Mouse (Mus musculus): ENCODE measurements around the gene Pin1. TPM values are rescaled to one million over a fixed set of nuclear protein-coding genes. Genes with fewer than 3 reads are reported as not detected.

Gene Pin1
- polyA plus RNA-seq, 1 experiment from 2014 or later = 62.4 TPM

DNA sequence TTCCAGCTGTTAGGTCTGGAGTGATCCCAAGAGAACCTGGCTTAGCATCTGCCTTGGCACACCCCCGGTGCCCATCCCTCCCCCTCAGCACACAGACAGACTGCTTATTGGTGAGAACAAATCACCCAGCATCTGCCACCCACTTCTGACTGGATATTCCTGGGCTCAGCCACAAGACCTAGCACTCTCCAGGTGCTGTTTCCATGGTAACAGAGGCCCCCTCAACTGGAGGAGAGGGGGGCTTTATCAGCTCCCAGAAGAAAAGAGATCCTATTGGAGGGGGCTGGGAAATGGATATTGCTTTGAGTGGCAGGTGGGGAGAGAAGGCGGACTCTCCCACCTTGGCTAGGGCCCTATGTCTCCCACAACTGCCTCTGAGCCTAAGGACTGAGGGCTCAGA lies 12.1 kb downstream of the Pin1 start:
- 0 out of 2 replicates have a peak overlapping the region, but pooled peaks have one; percentile 14 for H3K9ac ChIP-seq (replicated peaks)
- H3K9me3 ChIP-seq = no peaks in the 10 kb centered on the region
- ATAC-seq (replicated peaks) = peak; percentile 60
- no peak overlapping the region for H3K4me3 ChIP-seq
- peaks cover 46% of the 10 kb centered on the region for H3K4me1 ChIP-seq
- H3K4me2 ChIP-seq (replicated peaks) = no peak overlapping the region
- peaks cover 33% of the 10 kb centered on the region for H3K36me3 ChIP-seq
- WGBS = 58% methylated on average over 2 of the region's 2 CpGs
- H3K27ac ChIP-seq (replicated peaks) = peak overlapping the region; percentile 85
- no peaks in the 10 kb centered on the region for H3K27me3 ChIP-seq

DNA sequence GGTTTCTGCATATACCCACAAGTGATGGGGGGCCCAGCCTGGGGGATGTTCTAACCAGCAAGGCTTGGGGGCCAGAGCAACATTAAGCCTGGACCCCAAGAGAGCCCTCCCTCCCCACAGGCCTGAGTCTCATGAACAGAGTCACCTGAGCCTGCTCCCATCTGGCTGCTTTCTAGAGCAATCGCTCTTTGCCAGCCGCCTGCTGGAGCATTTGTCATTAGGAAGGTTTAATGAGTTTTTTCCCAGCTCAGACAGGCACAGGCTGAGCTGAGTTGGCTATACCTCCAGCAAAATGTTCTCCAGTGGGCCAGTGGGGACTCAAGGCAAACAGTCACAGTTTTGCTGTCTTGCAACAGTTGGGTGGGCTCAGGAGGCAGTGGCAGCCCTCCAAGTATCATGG lies 12.5 kb downstream of the Pin1 start:
- no peak overlapping the region for H3K4me3 ChIP-seq
- peak overlapping the region; percentile 85 for H3K27ac ChIP-seq (replicated peaks)
- peaks cover 29% of the 10 kb centered on the region for H3K36me3 ChIP-seq
- H3K27me3 ChIP-seq = no peaks in the 10 kb centered on the region
- peak overlapping the region; percentile 14; the same call in 1 of the 2 replicates for H3K9ac ChIP-seq (replicated peaks)
- no peak overlapping the region for H3K4me2 ChIP-seq (replicated peaks)
- WGBS = 47% methylated on average over 2 of the region's 2 CpGs
- no peak; the same call in 1 of the 2 replicates for ATAC-seq (replicated peaks)
- H3K4me1 ChIP-seq = peaks cover 46% of the 10 kb centered on the region
- H3K9me3 ChIP-seq = no peaks in the 10 kb centered on the region

DNA sequence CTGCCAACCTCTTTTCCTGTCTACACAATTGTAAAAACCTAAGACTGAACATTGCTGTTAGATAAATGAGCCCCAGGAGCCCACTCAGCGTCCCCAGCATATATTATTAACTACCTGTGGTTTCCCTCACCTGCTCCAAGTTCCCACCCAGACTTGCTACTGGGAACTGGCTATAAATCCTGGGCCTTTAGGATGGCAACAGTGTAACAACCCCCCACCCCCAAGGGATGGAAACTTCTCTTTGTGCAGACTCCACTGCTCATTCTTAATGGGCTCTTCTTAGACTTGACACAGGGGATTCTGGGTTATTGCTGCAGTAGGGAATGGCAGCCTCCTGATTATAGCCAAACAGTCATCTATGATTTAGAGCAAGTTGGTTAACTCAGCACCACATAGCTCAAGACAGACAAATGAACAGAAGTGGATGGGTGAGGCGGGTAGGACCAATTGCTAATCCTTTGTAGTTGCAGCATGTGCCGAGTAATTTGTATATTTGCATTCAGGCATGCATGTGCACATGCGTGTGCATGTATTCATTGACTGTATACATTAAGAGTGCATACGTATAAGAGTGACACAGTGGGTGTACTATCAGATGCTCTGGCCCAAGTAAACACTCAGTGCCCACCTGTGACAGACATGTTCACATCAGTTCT lies 13.2 kb downstream of the Pin1 start:
- 68% methylated on average over 5 of the region's 5 CpGs for WGBS
- H3K36me3 ChIP-seq = peaks cover 27% of the 10 kb centered on the region
- no peaks in the 10 kb centered on the region for H3K27me3 ChIP-seq
- no peaks in the 10 kb centered on the region for H3K9me3 ChIP-seq
- no peak overlapping the region for H3K9ac ChIP-seq (replicated peaks)
- ATAC-seq (replicated peaks) = no peak
- H3K4me1 ChIP-seq = peaks cover 46% of the 10 kb centered on the region
- H3K4me2 ChIP-seq (replicated peaks) = no peak overlapping the region
- H3K4me3 ChIP-seq = no peak overlapping the region
- peak overlapping the region; percentile 85 for H3K27ac ChIP-seq (replicated peaks)

DNA sequence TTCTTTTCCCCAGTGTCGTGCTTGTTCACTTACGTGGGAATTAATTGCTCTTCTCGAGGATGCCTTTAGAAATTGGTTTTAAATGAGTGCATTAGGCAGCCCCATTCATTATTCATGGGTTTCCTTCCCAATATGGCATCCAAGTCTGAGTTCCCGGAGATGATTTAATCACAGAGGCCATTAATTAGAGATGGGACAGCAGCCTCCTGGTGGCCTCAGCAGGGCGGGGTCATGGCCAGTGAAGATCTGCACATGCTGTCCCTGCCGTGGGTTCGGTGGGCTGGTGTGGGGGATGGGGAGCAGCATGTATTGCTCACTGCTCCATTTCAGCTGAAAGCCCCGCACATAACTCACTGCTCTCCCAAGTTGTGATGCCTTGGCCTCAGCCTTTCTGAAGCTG lies 14.0 kb downstream of the Pin1 start:
- 4% methylated on average over 8 of the region's 8 CpGs for WGBS
- H3K27ac ChIP-seq (replicated peaks) = peak overlapping the region; percentile 85
- H3K9ac ChIP-seq (replicated peaks) = no peak overlapping the region
- H3K4me1 ChIP-seq = peaks cover 46% of the 10 kb centered on the region
- H3K4me3 ChIP-seq = no peak overlapping the region
- peaks cover 28% of the 10 kb centered on the region for H3K36me3 ChIP-seq
- H3K27me3 ChIP-seq = no peaks in the 10 kb centered on the region
- 0 out of 2 replicates have a peak, but pooled peaks have one; percentile 4 for ATAC-seq (replicated peaks)
- H3K9me3 ChIP-seq = no peaks in the 10 kb centered on the region
- H3K4me2 ChIP-seq (replicated peaks) = no peak overlapping the region

DNA sequence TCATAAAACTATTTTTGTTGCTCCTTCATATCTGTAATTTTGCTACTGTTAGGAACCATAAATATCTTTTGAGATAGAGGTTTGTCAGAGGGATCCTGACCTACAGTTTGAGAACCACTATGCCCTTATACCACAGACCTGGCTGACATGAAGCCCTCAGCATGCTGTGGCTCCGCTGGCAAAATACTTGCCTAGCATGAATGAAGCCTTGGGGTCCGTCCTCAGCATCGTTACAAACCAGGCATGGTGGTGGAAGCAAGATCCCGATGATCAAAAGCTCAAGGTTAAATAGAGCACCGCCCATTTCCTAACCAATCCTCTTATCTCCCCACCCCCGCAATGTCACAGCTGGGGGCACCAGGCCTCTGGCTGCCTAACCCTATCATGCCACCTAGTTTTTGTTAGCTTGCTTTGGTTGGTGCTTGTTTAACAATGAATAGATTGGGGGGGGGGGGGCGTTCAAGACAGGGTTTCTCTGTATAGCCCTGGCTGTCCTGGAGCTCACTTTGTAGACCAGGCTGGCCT lies 14.7 kb downstream of the Pin1 start:
- no peak for ATAC-seq (replicated peaks)
- peaks cover 27% of the 10 kb centered on the region for H3K36me3 ChIP-seq
- H3K4me1 ChIP-seq = peaks cover 46% of the 10 kb centered on the region
- no peak overlapping the region for H3K4me3 ChIP-seq
- H3K9ac ChIP-seq (replicated peaks) = no peak overlapping the region
- no peak overlapping the region for H3K4me2 ChIP-seq (replicated peaks)
- no peak overlapping the region for H3K27ac ChIP-seq (replicated peaks)
- no peaks in the 10 kb centered on the region for H3K27me3 ChIP-seq
- 14% methylated on average over 7 of the region's 7 CpGs for WGBS
- no peaks in the 10 kb centered on the region for H3K9me3 ChIP-seq

DNA sequence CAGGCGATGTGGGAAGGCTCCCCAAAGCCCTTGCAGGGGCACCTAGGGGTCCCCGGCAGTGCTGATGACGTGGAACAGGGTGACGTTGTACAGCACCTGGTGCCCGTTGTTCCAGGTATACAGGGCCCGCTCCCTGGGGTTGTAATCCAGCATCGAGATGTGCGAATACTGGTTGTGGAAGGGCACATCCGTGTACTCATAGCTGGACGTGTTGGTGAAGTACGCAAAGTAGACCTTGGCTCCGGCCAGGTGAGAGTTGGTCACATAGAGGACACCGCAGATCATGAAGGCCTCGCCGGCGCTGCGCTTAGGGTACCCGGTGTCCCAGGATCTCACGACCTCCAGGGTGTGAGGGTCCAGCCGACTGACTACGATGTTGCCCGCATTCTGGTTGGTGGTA lies 16.2 kb downstream of the Pin1 start:
- Histone ChIP-seq H3K9me3 (no peaks in the 10 kb centered on the region), H3K9ac (replicated peaks) (no peak overlapping the region), H3K27me3 (no peaks in the 10 kb centered on the region), H3K4me3 (no peak overlapping the region), H3K27ac (replicated peaks) (no peak overlapping the region), H3K4me2 (replicated peaks) (no peak overlapping the region), H3K4me1 (peaks cover 36% of the 10 kb centered on the region), H3K36me3 (peaks cover 13% of the 10 kb centered on the region)
- no peak for ATAC-seq (replicated peaks)
- 93% methylated on average over 22 of the region's 22 CpGs for WGBS

DNA sequence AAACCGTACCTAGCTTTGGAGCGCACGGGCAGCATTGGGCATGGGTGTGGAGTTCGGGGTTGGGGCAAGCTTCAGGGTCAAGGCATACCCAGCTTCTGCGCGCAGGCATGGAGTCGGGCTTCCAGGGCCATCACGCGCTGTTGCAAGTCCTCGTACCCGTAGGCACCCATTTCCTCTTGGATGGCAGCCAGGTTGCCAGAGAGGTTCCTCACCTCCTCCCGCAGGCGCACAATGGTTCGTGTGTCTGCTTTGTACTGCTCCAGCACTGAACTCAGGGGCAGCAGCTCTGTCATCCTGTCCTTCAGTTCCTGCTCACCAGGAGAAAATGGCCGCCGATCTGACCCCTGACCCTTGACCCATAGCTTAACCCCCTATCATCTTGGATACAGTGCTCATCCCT lies 20.2 kb downstream of the Pin1 start:
- Histone ChIP-seq H3K27me3 (no peaks in the 10 kb centered on the region), H3K4me1 (no peaks in the 10 kb centered on the region), H3K9ac (replicated peaks) (no peak overlapping the region), H3K4me3 (no peak overlapping the region), H3K27ac (replicated peaks) (no peak overlapping the region), H3K9me3 (no peaks in the 10 kb centered on the region), H3K36me3 (peaks cover 9% of the 10 kb centered on the region; the same call in 1 of the 2 replicates), H3K4me2 (replicated peaks) (no peak overlapping the region)
- 83% methylated on average over 16 of the region's 16 CpGs for WGBS
- no peak for ATAC-seq (replicated peaks)

DNA sequence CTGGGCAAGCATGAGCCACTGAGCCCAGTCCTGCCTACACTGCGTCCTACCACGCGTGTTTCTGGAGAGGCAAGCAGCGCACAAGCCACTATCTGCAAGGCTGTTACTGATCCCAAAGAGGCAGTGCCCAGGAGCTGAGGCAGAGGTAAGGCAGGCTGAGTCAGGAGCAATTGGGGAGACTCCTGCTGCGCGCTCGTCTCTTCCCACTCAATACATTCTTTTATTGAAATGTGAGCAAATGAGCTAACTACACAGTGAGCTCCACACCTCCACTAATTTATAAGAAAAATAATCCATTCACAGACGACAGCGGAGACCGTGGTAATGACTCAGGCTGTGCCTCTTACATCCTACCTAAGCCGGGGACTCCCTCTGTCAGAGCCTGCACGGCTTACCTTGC lies 26.0 kb downstream of the Pin1 start:
- Histone ChIP-seq H3K9me3 (no peaks in the 10 kb centered on the region), H3K4me3 (no peak overlapping the region), H3K27me3 (no peaks in the 10 kb centered on the region), H3K36me3 (no peaks in the 10 kb centered on the region), H3K4me2 (replicated peaks) (no peak overlapping the region), H3K9ac (replicated peaks) (no peak overlapping the region), H3K4me1 (peaks cover 23% of the 10 kb centered on the region), H3K27ac (replicated peaks) (no peak overlapping the region)
- ATAC-seq (replicated peaks) = no peak
- WGBS = 77% methylated on average over 12 of the region's 12 CpGs

DNA sequence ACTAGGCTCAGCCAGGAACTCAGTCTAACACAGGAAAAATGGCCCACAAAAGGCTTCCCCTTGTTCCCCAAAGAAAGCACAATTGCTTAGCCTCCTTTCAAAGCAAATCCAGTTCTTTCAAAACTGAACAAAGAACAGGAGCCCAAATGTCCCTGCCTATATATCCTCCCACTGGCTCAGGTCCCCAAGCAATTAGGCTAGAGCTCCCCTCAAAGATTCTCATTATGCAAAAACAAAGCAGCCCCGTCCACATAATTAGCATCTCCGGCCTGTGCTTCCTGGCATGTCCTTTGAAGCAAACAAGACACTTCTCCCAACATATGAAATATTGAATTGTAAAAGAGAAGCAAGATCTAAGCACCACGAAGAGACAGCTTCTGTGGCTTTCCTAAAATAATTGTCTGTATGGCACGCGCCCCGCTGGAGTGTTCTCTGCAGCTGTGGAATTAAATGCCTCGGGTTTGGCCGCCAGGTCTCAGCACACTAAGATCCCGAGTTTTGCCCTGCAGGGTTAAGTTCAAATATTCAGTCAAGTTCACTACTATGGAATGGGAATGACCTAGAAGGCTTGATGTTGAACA lies 28.6 kb downstream of the Pin1 start:
- H3K27ac ChIP-seq (replicated peaks) = peak overlapping the region; percentile 72
- no peaks in the 10 kb centered on the region for H3K9me3 ChIP-seq
- H3K36me3 ChIP-seq = no peaks in the 10 kb centered on the region
- 20% methylated on average over 9 of the region's 9 CpGs for WGBS
- no peaks in the 10 kb centered on the region for H3K27me3 ChIP-seq
- no peak overlapping the region for H3K4me3 ChIP-seq
- H3K9ac ChIP-seq (replicated peaks) = no peak overlapping the region
- H3K4me2 ChIP-seq (replicated peaks) = no peak overlapping the region
- ATAC-seq (replicated peaks) = no peak
- H3K4me1 ChIP-seq = peaks cover 27% of the 10 kb centered on the region

DNA sequence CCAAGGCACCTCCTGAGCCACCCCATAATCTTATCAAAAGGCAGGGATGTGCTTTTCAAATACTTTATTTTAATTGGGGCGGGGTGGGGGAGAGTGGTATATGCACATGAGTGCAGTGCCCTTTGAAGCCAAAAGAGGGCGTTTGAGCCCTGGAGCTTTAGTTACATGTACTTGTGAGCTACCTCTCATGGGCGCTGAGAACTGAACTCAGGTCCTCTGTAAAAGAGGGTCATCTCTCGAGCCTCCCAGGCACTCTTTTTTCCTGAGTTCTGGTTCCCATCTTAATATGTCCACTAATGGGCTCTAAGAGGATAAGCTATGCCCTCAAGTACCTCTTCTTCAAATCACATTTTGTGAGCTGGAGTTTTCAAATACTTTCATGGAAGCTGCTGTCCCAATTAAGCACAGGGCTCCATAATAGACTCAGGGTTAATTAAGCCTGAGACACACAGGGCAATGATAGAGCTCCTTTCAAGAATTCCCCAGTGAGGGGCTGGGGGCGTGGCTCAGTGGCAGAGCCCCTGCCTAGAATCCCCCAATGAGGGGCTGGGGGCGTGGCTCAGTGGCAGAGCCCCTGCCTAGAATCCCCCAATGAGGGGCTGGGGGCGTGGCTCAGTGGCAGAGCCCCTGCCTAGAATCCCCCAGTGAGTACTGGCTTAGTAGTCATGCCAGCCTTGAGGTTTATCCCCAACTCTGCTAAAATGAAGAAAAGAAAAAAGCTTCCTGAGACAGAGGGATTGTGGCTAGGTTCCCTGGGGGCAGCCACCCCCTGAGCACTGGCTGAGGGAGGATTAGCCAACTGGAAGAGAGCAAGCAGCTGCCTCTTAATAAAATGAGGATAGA lies 29.9 kb downstream of the Pin1 start:
- no peak overlapping the region for H3K4me2 ChIP-seq (replicated peaks)
- no peak overlapping the region for H3K4me3 ChIP-seq
- H3K4me1 ChIP-seq = peaks cover 27% of the 10 kb centered on the region
- H3K9me3 ChIP-seq = no peaks in the 10 kb centered on the region
- peak overlapping the region; percentile 76 for H3K27ac ChIP-seq (replicated peaks)
- 30% methylated on average over 6 of the region's 7 CpGs for WGBS
- no peak overlapping the region for H3K9ac ChIP-seq (replicated peaks)
- no peaks in the 10 kb centered on the region for H3K36me3 ChIP-seq
- H3K27me3 ChIP-seq = no peaks in the 10 kb centered on the region
- peak; percentile 67 for ATAC-seq (replicated peaks)

DNA sequence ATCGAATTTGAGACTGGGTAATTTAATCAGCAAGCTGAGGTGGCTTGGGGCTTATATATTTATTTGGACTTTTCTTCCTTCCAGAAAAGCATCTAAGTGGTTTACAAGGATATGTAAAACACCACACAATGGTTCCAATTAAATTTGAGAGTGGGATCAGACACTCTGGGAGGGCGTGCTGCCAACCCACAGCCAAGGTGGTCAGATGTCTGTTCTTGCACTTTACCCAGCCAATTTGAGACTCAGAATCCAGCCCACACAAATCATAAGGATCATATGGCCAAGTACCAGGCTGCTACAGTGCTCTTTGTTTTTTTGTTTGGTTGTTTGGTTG lies 30.5 kb downstream of the Pin1 start:
- H3K4me1 ChIP-seq = peaks cover 27% of the 10 kb centered on the region
- H3K9me3 ChIP-seq = no peaks in the 10 kb centered on the region
- 9% methylated on average over 2 of the region's 2 CpGs for WGBS
- no peak overlapping the region for H3K4me3 ChIP-seq
- peak; percentile 47 for ATAC-seq (replicated peaks)
- no peak overlapping the region for H3K9ac ChIP-seq (replicated peaks)
- H3K4me2 ChIP-seq (replicated peaks) = no peak overlapping the region
- H3K27ac ChIP-seq (replicated peaks) = peak overlapping the region; percentile 76
- H3K36me3 ChIP-seq = no peaks in the 10 kb centered on the region
- no peaks in the 10 kb centered on the region for H3K27me3 ChIP-seq
